Mouse (Mus musculus) mature B cell (primary cell): ENCODE results near the gene Exoc8.

ENCODE experiments used
- in situ Hi-C: fragments of 300-500 bp; cut with MboI; formaldehyde crosslinking; loops from 2 replicates; pipeline ENCODE4 v1.14.3; 2019

Exoc8 gene

DNA sequence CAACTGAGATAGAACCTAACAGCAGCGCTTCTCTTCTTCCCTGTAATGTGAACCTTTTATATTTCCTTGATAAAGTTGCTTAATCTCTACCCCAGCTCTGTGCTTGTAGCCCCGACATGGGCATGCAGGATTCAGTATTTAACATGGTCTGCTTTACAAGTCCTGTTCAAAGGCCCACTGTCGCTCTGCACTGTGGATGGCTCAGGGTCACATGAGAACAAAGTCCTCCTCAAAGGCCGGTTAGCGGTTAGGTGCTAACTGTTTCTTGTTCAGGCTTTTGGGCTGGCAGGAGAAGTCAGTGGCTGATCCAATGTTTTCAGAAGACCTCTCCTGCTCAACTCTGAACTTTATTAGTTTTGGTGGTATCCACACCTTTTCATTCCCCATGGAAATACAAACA is 51.9 kb downstream of the Exoc8 start:
- in situ Hi-C loops: no loop called here

DNA sequence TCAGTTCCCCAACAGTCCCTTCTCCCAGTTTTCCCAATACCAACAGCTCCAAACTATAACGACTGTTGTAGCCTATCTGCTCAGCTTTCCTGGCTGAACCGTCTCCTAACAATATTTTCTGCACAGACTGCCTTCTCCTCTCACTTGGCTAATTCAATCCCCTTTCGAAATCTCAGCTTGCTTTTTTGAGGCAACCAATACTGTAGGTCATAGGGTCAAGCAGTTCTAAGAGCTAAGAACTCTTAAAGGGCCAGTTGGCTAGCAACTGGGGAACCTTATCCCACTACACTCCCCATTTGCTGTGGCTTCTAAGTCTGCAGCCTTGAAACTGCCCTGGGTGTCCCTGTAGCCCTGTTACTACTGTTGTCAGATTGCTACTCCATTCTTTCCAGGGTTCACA is 52.4 kb downstream of the Exoc8 start:
- in situ Hi-C loops: no loop called here
